Mouse (Mus musculus) C2C12 (cell line): ENCODE data around the gene Osmr.

Experiments used
- CTCF ChIP-seq: IDR thresholded peaks from one replicate; pipeline ENCODE4 v1.5.1; 2011; ENCODE audit not compliant: control insufficient read depth, insufficient read depth, insufficient read length
- MAX ChIP-seq: IDR thresholded peaks from one replicate; pipeline ENCODE4 v1.6.1; 2011; ENCODE audit warnings: mild to moderate bottlenecking, control low read depth
- MYOD1 ChIP-seq: IDR thresholded peaks from one replicate; pipeline ENCODE4 v1.6.1; 2011; ENCODE audit warnings: low read depth; ENCODE audit not compliant: control insufficient read depth, insufficient read length
- USF1 ChIP-seq: IDR thresholded peaks from one replicate; pipeline ENCODE4 v1.6.1; 2011; ENCODE audit warnings: low read depth, mild to moderate bottlenecking, control low read depth, moderate library complexity

DNA sequence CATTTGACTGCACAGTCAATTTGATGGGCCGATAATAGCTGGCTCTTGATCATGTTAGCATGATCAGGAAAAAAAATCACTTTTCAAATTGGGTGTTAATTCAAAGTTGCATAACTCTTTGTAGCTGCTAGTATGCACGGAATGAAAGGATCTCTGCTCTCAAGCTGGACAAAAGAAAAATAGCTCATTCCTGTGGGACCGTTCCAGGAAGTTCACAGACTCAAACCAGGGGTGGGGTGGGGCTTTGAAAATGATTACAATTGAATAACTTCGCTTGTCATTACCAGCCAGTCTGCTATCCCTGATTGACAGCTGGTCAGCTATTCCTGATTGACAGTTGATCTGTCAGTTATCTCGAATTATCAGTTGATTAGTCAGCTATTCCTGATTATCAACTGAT lies 33.8 kb upstream of the Osmr start:
- TF ChIP-seq MAX (no peak), CTCF (no peak), USF1 (no peak), MYOD1 (no peak)
